Mouse (Mus musculus): ENCODE data around the gene Rcan1.

DNA sequence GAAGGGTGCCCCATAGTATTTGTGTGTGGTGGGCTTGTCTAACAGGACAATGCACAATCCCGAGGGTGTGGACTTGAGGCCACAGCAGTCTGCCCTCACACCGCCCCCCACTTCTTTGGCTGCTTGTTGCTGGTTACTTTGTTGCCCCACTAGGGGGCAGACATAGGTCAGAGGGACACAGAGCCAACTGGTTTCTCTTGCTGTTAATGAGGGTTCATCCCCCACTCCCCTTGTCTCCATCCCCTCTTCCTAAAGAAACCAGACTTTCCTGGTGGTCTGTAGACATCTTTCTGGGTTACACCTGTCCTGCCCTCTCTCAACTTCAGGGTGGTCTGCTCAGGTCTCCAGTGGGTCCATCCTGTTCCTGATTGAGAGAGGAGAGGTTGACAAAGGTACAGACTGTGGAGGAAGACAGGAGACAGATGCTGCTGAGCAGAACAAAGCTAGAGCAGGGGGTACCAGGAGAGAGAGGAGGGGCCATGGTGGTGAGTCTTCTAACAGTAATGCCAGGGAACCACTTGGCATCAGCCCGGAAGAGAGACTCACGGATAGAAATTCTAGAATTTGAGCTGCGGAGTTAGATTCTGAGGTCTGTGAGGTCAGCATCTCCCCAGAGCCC, 41.2 kb upstream of the Rcan1 start:
- peak; percentile 25; the same call in 1 of the 2 replicates for TF ChIP-seq CTCF (IDR thresholded peaks at IDR 0.05; ENCODE audit: borderline replicate concordance, insufficient read depth, low read length)
- TF ChIP-seq POLR2A (IDR thresholded peaks at IDR 0.05; ENCODE audit: low read depth, low read length) = no peak
